Comparison of ENCODE assay signal across 17 mouse cellular contexts in genomic region chr2:11174101-11174500, GRCm38 (mm10). TPM values are rescaled to one million over a fixed set of nuclear protein-coding genes. Genes with fewer than 3 reads are reported as not detected.
DNase-seq lines count a peak whose midpoint lies in the region; ATAC-seq lines count a peak whose summit lies in the region.
"Had no signal": no experiment of that assay in that cellular context is flagged by ENCODE, and none has a peak within 500 bp of the region (broad histone marks: within the 10 kb centered on the region; RNA-seq: fewer than 3 reads in every experiment).

No protein-coding gene starts in this region.

- 0 out of 2 replicates have a peak overlapping the region, but pooled peaks have one; percentile 6 for H3K27ac ChIP-seq in hindbrain, embryonic 16.5 days (ENCODE audit: low read depth, low read length)
- no peak overlapping the region for H3K27ac ChIP-seq in hindbrain, embryonic 12.5 days
- H3K27ac ChIP-seq in neural tube, embryonic 13.5 days (replicated peaks) = no peak overlapping the region; the same call in 1 of the 2 replicates
- H3K27ac ChIP-seq: limb, embryonic 10.5 days; liver, embryonic 13.5 days; lung, embryonic 15.5 days had no signal

- H3K4me1 ChIP-seq in hindbrain, embryonic 16.5 days (ENCODE audit: control insufficient read depth, insufficient read depth, low read depth, low read length) = peaks cover 7% of the 10 kb centered on the region
- peaks cover 11% of the 10 kb centered on the region for H3K4me1 ChIP-seq in hindbrain, embryonic 12.5 days
- H3K4me1 ChIP-seq in neural tube, embryonic 13.5 days (replicated peaks) = peaks cover 22% of the 10 kb centered on the region
- H3K4me1 ChIP-seq: lung, embryonic 15.5 days had no signal

- ATAC-seq in hindbrain, embryonic 16.5 days = no peak; the same call in 1 of the 2 replicates
- ATAC-seq in hindbrain, embryonic 12.5 days (ENCODE audit: low FRiP score) = no peak
- no peak for ATAC-seq in neural tube, embryonic 13.5 days (ENCODE audit: low read depth)
- no peak for ATAC-seq in monocyte, adult 5-6 weeks (replicated peaks; ENCODE audit: insufficient number of reproducible peaks, low FRiP score, low TSS enrichment, poor library complexity, severe bottlenecking)
- ATAC-seq: forebrain, postnatal 0 days had no signal

- no peak for DNase-seq in neural tube, embryonic 10.5 days (ENCODE audit: extremely low spot score, low spot score)
- peak; percentile 66 for DNase-seq in gastrocnemius, adult 18-20 months (ENCODE audit: low spot score)
- peak; percentile 64 for DNase-seq in gastrocnemius, postnatal 25 days
- DNase-seq in urinary bladder, postnatal 25 days (ENCODE audit: low spot score) = no peak
- DNase-seq: adrenal gland, postnatal 25 days; cerebellum, adult 8-10 months; forebrain, postnatal 0 days; heart, postnatal 14 days; liver, embryonic 13.5 days; right cerebral cortex, postnatal 25 days had no signal

- no peaks in the 10 kb centered on the region; the same call in 1 of the 2 replicates for H3K27me3 ChIP-seq in hindbrain, embryonic 16.5 days (replicated peaks; ENCODE audit: control insufficient read depth, insufficient read depth, low read length)
- peaks cover 7% of the 10 kb centered on the region; the same call in 1 of the 2 replicates for H3K27me3 ChIP-seq in hindbrain, embryonic 12.5 days
- H3K27me3 ChIP-seq in neural tube, embryonic 13.5 days = peaks cover 19% of the 10 kb centered on the region; the same call in 1 of the 2 replicates

- no peaks in the 10 kb centered on the region for H3K36me3 ChIP-seq in hindbrain, embryonic 16.5 days (ENCODE audit: control insufficient read depth, insufficient read depth, low read length)
- no peaks in the 10 kb centered on the region for H3K36me3 ChIP-seq in hindbrain, embryonic 12.5 days
- no peaks in the 10 kb centered on the region for H3K36me3 ChIP-seq in neural tube, embryonic 13.5 days
- H3K36me3 ChIP-seq: limb, embryonic 10.5 days; liver, embryonic 13.5 days; lung, embryonic 15.5 days had no signal

- no peaks in the 10 kb centered on the region for H3K9me3 ChIP-seq in hindbrain, embryonic 16.5 days (ENCODE audit: control insufficient read depth, low read length)
- no peaks in the 10 kb centered on the region for H3K9me3 ChIP-seq in hindbrain, embryonic 12.5 days (replicated peaks)
- no peaks in the 10 kb centered on the region for H3K9me3 ChIP-seq in neural tube, embryonic 13.5 days
- H3K9me3 ChIP-seq: limb, embryonic 10.5 days; liver, embryonic 13.5 days; lung, embryonic 15.5 days had no signal

- H3K9ac ChIP-seq in hindbrain, embryonic 16.5 days (ENCODE audit: low read depth, low read length) = no peak overlapping the region
- H3K9ac ChIP-seq in hindbrain, embryonic 12.5 days = no peak overlapping the region
- no peak overlapping the region for H3K9ac ChIP-seq in neural tube, embryonic 13.5 days
- H3K9ac ChIP-seq: forebrain, postnatal 0 days; liver, embryonic 13.5 days; lung, embryonic 15.5 days had no signal

- 69% methylated on average over 4 of the region's 4 CpGs for WGBS in hindbrain, embryonic 16.5 days
- WGBS in hindbrain, embryonic 12.5 days = 75% methylated on average over 4 of the region's 4 CpGs
- 66% methylated on average over 4 of the region's 4 CpGs for WGBS in neural tube, embryonic 13.5 days

- H3K4me3 ChIP-seq in hindbrain, embryonic 16.5 days (ENCODE audit: low read length) = no peak overlapping the region
- no peak overlapping the region for H3K4me3 ChIP-seq in hindbrain, embryonic 12.5 days
- H3K4me3 ChIP-seq in neural tube, embryonic 13.5 days = no peak overlapping the region
- H3K4me3 ChIP-seq: limb, embryonic 10.5 days; liver, embryonic 13.5 days; lung, embryonic 15.5 days had no signal

- peak overlapping the region; percentile 3; the same call in 1 of the 2 replicates for H3K4me2 ChIP-seq in hindbrain, embryonic 16.5 days (ENCODE audit: low read length)
- no peak overlapping the region for H3K4me2 ChIP-seq in hindbrain, embryonic 12.5 days (replicated peaks)
- H3K4me2 ChIP-seq in neural tube, embryonic 13.5 days = peak overlapping the region; percentile 11; the same call in 1 of the 2 replicates
- H3K4me2 ChIP-seq: heart, embryonic 11.5 days; lung, embryonic 15.5 days had no signal

RNA-seq across cellular contexts. Expression of gene Prkcq, which starts 2.2 kb away (rescaled TPM):
- 20.1 and 20.8 TPM in 2 replicates for polyA plus RNA-seq in hindbrain, embryonic 16.5 days (2015; fragmentation: Nextera tagmentation; extraction: Ambion mirVana)
- polyA plus RNA-seq in hindbrain, embryonic 12.5 days (2016; fragmentation: Nextera tagmentation; extraction: Ambion mirVana) = 2.6 and 3.0 TPM in 2 replicates
- 9.4 and 10.5 TPM in 2 replicates for polyA plus RNA-seq in neural tube, embryonic 13.5 days (2015; fragmentation: Nextera tagmentation; extraction: Ambion mirVana)
- total RNA-seq in gastrocnemius, adult 18-20 months (2021) = 10 to 100 TPM; 83.8 to 90.7 TPM
- total RNA-seq in gastrocnemius, postnatal 25 days (2021) = 10 to 100 TPM; 50.8 to 51.8 TPM
- 32.2 to 112 TPM (median 35.0 TPM) in 3 replicates for total RNA-seq in monocyte, adult 5-6 weeks (2017)

Comparison
In these comparisons a context has a peak if more than half of its experiments do, and no peak if none do; other contexts are left out.
1. DNase-seq: peak in gastrocnemius, adult 18-20 months (single experiment) and gastrocnemius, postnatal 25 days (single experiment); none in neural tube, embryonic 10.5 days (single experiment) and urinary bladder, postnatal 25 days (single experiment).